Mouse (Mus musculus): Measurements from ENCODE around the gene Ehd4. TPM values are rescaled to one million over a fixed set of nuclear protein-coding genes. Genes with fewer than 3 reads are reported as not detected.

Ehd4 gene
- total RNA-seq, 1 experiment: 19.4 TPM

DNA sequence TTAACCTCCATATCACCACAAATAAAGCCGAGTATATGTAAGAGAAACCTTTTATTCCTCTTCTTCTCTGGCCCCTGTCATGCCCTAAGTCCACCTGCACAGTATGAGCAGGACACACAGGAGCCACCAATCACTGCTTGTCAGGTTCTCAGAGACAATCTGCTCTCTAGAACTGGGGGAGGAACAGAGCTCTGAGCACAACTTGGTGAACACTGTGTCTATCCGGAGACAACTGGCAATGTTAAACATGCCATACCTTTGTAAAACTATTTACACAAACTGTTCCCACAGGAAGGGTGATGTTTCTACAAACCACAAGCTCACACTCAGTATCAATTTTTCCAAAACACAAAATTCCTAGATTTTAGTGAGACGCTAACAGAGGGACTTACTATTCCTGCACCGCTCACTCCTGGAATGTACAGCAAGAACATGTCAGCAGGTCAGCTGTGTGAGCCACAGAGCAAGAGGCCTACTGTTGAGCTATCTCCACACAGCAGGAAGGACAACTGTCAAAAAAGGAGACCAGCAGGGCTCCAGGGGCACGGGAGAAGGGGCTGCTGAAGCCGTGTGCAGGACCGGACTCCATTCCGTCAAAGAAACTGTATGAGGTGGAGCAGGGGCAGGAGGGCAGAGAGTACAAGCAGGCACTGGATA lies 25.0 kb downstream of the Ehd4 start:
- in situ Hi-C loops (cut with MboI; ENCODE audit: low sequenced_read_pairs in 2 of 2, unreplicated experiment in 2 of 2): no loop called here
- Histone ChIP-seq H3K9ac (ENCODE audit: insufficient read depth, low read depth, low read length, poor library complexity, severe bottlenecking) (no peak overlapping the region), H3K36me3 (ENCODE audit: control insufficient read depth, insufficient read depth, low read length, poor library complexity, severe bottlenecking) (peaks cover 2% of the 10 kb centered on the region; the same call in 1 of the 2 replicates), H3K4me3 (ENCODE audit: insufficient read depth in 1 of 2, low read depth in 1 of 2, low read length in 2 of 2, poor library complexity in 1 of 2, severe bottlenecking in 1 of 2) (no peak overlapping the region), H3K4me1 (ENCODE audit: control insufficient read depth in 2 of 2, insufficient read depth in 2 of 2, low read length in 2 of 2, poor library complexity in 1 of 2) (no peaks in the 10 kb centered on the region), H3K9me3 (ENCODE audit: control insufficient read depth, insufficient read depth, low read depth, low read length) (no peaks in the 10 kb centered on the region), H3K27ac (ENCODE audit: insufficient read depth, low read depth, low read length, poor library complexity, severe bottlenecking) (no peak overlapping the region)
- TF ChIP-seq ZC3H11A (IDR thresholded peaks at IDR 0.05; ENCODE audit: borderline replicate concordance, low read depth, low read length): no peak
- no peak for TF ChIP-seq CHD2 (IDR thresholded peaks at IDR 0.05; ENCODE audit: low read depth, low read length)
- no peak for TF ChIP-seq MAFK (IDR thresholded peaks at IDR 0.05; ENCODE audit: insufficient read depth, low read depth, low read length)
- TF ChIP-seq HCFC1 (IDR thresholded peaks at IDR 0.05; ENCODE audit: borderline replicate concordance, insufficient read depth, low read length): no peak
- TF ChIP-seq ZNF384 (IDR thresholded peaks at IDR 0.05; ENCODE audit: low read depth, low read length): no peak
- no peak for DNase-seq (ENCODE audit: low read depth, low spot score)

DNA sequence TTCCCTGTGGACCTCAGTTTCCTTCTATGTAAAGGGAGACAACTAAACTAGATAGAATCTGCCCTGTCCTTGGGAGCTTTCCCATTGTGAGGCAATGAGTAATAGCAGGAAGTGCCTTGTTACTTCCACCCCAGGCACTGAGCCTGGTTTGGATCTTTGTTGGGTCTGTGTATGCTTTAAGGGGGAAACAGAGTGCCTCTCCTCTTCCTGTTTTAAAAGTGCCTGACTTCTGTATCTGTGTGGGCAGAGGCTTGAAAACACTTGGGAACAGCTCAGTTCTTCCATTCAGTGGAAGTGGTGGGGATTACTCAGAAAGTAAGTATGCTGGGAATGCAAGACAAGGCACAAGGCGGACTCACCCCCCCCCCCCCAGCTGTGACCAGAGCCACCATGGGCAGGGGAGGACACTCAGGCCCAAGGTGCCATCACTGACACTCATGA lies 25.8 kb downstream of the Ehd4 start:
- Histone ChIP-seq H3K4me3 (ENCODE audit: insufficient read depth in 1 of 2, low read depth in 1 of 2, low read length in 2 of 2, poor library complexity in 1 of 2, severe bottlenecking in 1 of 2) (no peak overlapping the region), H3K36me3 (ENCODE audit: control insufficient read depth, insufficient read depth, low read length, poor library complexity, severe bottlenecking) (peaks cover 2% of the 10 kb centered on the region; the same call in 1 of the 2 replicates), H3K4me1 (ENCODE audit: control insufficient read depth in 2 of 2, insufficient read depth in 2 of 2, low read length in 2 of 2, poor library complexity in 1 of 2) (no peaks in the 10 kb centered on the region), H3K9ac (ENCODE audit: insufficient read depth, low read depth, low read length, poor library complexity, severe bottlenecking) (no peak overlapping the region), H3K9me3 (ENCODE audit: control insufficient read depth, insufficient read depth, low read depth, low read length) (no peaks in the 10 kb centered on the region), H3K27ac (ENCODE audit: insufficient read depth, low read depth, low read length, poor library complexity, severe bottlenecking) (no peak overlapping the region)
- TF ChIP-seq HCFC1 (IDR thresholded peaks at IDR 0.05; ENCODE audit: borderline replicate concordance, insufficient read depth, low read length) (no peak), CHD2 (IDR thresholded peaks at IDR 0.05; ENCODE audit: low read depth, low read length) (no peak), ZC3H11A (IDR thresholded peaks at IDR 0.05; ENCODE audit: borderline replicate concordance, low read depth, low read length) (no peak), ZNF384 (IDR thresholded peaks at IDR 0.05; ENCODE audit: low read depth, low read length) (no peak), MAFK (IDR thresholded peaks at IDR 0.05; ENCODE audit: insufficient read depth, low read depth, low read length) (no peak)
- no peak for DNase-seq (ENCODE audit: low read depth, low spot score)
- in situ Hi-C loops (cut with MboI; ENCODE audit: low sequenced_read_pairs in 2 of 2, unreplicated experiment in 2 of 2): no loop called here

DNA sequence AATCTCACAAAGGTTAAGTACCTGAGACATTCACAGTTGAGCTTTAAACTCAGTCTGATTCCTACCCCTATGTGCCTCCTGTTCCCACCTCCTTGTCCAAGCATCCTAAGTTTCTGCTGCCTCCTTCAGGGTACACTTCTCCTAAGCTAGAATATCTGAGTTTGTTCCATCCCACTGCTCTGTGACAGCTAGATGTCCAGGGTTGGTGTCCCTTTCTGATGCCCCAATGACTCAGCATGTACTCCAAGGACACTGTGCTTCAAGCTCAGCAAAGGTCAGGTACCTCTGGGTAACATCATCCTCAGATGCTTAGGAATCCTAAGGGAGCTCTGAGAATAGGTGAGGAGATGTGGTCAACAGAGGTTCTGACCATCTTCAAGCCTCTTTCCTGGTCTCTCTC lies 26.4 kb downstream of the Ehd4 start:
- in situ Hi-C loops (cut with MboI; ENCODE audit: low sequenced_read_pairs in 2 of 2, unreplicated experiment in 2 of 2): no loop called here
- H3K27ac ChIP-seq (ENCODE audit: insufficient read depth, low read depth, low read length, poor library complexity, severe bottlenecking): no peak overlapping the region
- TF ChIP-seq CHD2 (IDR thresholded peaks at IDR 0.05; ENCODE audit: low read depth, low read length) (no peak), ZNF384 (IDR thresholded peaks at IDR 0.05; ENCODE audit: low read depth, low read length) (no peak), MAFK (IDR thresholded peaks at IDR 0.05; ENCODE audit: insufficient read depth, low read depth, low read length) (no peak), HCFC1 (IDR thresholded peaks at IDR 0.05; ENCODE audit: borderline replicate concordance, insufficient read depth, low read length) (no peak), ZC3H11A (IDR thresholded peaks at IDR 0.05; ENCODE audit: borderline replicate concordance, low read depth, low read length) (no peak)

DNA sequence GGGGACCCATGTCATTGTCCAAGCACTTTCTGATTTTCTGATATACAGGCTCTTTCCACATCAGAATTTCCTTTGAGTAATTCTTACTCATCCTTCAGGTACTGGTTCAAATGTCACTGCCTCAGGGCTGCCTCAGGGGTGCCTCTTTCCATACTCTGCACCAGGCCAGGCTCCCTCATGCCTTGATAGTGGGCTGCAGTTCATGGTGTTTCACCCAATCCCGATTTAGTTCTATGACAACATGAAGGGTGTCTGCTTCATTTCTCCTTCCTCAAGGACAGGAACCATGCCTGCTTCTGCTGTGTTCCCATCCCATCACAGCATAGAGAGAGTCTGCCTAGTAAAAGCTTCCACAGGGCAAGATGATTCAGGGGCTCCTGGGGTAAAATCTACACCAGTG lies 27.5 kb downstream of the Ehd4 start:
- Histone ChIP-seq H3K27ac (ENCODE audit: insufficient read depth, low read depth, low read length, poor library complexity, severe bottlenecking) (no peak overlapping the region), H3K9me3 (ENCODE audit: control insufficient read depth, insufficient read depth, low read depth, low read length) (no peaks in the 10 kb centered on the region), H3K4me1 (ENCODE audit: control insufficient read depth in 2 of 2, insufficient read depth in 2 of 2, low read length in 2 of 2, poor library complexity in 1 of 2) (no peaks in the 10 kb centered on the region), H3K36me3 (ENCODE audit: control insufficient read depth, insufficient read depth, low read length, poor library complexity, severe bottlenecking) (peaks cover 2% of the 10 kb centered on the region; the same call in 1 of the 2 replicates), H3K4me3 (ENCODE audit: insufficient read depth in 1 of 2, low read depth in 1 of 2, low read length in 2 of 2, poor library complexity in 1 of 2, severe bottlenecking in 1 of 2) (no peak overlapping the region), H3K9ac (ENCODE audit: insufficient read depth, low read depth, low read length, poor library complexity, severe bottlenecking) (no peak overlapping the region)
- in situ Hi-C loops (cut with MboI; ENCODE audit: low sequenced_read_pairs in 2 of 2, unreplicated experiment in 2 of 2): no loop called here
- TF ChIP-seq MAFK (IDR thresholded peaks at IDR 0.05; ENCODE audit: insufficient read depth, low read depth, low read length) (no peak), ZC3H11A (IDR thresholded peaks at IDR 0.05; ENCODE audit: borderline replicate concordance, low read depth, low read length) (no peak), ZNF384 (IDR thresholded peaks at IDR 0.05; ENCODE audit: low read depth, low read length) (no peak), CHD2 (IDR thresholded peaks at IDR 0.05; ENCODE audit: low read depth, low read length) (no peak), HCFC1 (IDR thresholded peaks at IDR 0.05; ENCODE audit: borderline replicate concordance, insufficient read depth, low read length) (no peak)
- no peak for DNase-seq (ENCODE audit: low read depth, low spot score)

More for the DNA sequence above, 26.4 kb downstream of the Ehd4 start:
- Histone ChIP-seq H3K36me3 (ENCODE audit: control insufficient read depth, insufficient read depth, low read length, poor library complexity, severe bottlenecking) (peaks cover 2% of the 10 kb centered on the region; the same call in 1 of the 2 replicates), H3K4me3 (ENCODE audit: insufficient read depth in 1 of 2, low read depth in 1 of 2, low read length in 2 of 2, poor library complexity in 1 of 2, severe bottlenecking in 1 of 2) (no peak overlapping the region), H3K9ac (ENCODE audit: insufficient read depth, low read depth, low read length, poor library complexity, severe bottlenecking) (no peak overlapping the region), H3K4me1 (ENCODE audit: control insufficient read depth in 2 of 2, insufficient read depth in 2 of 2, low read length in 2 of 2, poor library complexity in 1 of 2) (no peaks in the 10 kb centered on the region), H3K9me3 (ENCODE audit: control insufficient read depth, insufficient read depth, low read depth, low read length) (no peaks in the 10 kb centered on the region)
- no peak for DNase-seq (ENCODE audit: low read depth, low spot score)

Measured in ES-E14 (cell line).